Mouse (Mus musculus) CH12F3 (cell line): ENCODE data around the gene Prkg1.

Source experiments
- in situ Hi-C: fragments of 300-500 bp; cut with MboI; formaldehyde crosslinking; loops from 2 replicates; pipeline ENCODE4 v1.14.3; 2020; ENCODE audit warnings: low sequenced_read_pairs

The Prkg1 gene

DNA sequence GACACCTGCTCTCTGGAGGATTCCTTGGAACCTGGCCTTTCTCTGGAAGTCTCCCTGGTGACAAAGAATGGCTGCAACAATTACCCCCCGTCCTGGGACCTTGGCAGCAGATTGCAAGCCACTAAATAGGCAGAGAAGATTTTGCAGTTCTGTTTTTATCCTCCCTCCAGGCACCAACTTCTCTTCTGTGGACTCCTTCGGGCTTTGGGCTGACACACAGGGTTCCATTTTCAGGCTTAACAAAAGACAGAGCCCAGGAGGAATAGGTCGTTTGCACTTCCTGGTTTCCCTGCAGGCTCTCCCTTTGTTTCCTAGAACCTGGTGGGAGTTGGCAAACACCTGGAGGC is 690.1 kb downstream of the Prkg1 start:
- in situ Hi-C loops, result no loop called here

DNA sequence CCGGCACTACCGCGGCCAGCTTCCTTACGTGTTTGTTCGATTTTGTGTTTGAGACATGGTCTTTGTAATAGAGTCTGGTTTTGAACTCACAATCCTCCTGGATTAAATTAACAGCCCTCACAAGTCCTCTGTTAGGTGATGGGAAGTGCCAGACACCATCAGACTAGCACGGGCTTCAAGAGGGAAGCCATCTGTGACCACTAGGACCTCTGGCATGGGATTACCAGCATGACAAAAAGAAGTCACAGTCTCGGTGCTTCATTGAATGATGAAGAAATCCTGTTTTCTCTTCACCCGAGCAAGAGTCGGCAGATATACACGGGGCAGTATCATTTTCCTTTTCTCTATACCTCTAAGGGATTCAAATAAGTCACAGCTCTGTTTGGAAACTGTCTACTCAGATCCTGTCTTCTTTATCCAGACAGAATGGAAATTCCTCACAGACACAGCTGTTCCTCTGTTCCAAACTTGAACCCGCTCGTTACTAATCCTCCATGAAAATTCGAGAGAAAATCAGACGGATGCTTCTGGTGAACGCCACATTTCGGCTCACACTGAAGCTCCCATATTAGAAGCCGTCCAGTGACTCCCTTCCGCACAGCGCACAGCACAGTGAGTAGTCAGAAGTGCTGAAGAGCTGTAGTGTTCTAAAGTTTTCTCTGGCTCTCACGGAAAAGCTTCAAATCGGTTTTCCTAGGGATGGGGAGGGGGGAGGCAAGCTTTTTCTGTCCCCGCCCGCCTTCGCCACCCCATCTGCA is 690.7 kb downstream of the Prkg1 start:
- in situ Hi-C loops, result no loop called here

DNA sequence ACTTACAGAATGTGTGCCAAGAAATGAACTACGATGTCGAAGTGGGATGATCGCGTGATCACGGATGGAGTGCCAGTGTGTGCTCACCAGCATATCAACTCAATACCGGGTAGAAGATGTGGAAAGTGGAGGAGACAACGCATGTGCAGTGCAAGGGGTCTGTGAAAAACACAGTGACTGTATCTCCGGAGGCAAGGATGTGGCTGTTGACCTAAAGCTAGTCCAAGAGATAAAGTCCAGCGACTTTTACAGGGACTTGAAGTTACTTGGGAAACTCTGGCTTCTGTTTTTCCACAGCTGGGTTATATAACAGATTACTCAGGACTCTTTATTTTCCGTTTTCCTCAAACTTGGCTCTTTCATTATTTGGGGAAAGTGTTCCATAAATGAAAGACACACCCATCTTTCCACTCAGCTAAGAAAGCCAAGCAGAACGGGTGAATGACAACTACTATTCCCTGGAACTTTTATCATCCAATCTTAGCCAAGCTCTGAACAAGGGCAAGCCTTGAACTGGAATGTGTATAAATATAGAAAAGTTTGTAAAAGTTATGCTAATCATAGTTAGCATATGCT is 699.5 kb downstream of the Prkg1 start:
- in situ Hi-C loops, result no loop called here

DNA sequence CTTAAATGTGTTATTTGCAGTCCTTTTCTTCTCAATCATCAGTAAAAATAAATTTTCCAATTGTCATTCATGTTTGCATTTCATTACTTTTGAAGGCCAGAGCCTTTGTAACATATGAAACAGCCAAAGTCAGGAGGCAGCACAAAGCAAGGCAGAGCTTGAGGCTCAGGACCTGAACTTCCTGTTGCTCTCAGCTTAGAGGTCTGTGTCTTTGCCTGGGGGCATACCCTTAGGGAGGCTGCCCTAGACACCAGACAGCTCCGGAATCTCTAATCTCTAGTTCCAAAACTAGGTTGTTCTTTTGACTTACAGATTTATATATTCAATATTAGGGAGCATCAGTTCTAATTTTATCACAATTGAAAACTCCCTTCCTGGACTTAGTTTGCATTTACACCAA is 700.1 kb downstream of the Prkg1 start:
- in situ Hi-C loops, result no loop called here

DNA sequence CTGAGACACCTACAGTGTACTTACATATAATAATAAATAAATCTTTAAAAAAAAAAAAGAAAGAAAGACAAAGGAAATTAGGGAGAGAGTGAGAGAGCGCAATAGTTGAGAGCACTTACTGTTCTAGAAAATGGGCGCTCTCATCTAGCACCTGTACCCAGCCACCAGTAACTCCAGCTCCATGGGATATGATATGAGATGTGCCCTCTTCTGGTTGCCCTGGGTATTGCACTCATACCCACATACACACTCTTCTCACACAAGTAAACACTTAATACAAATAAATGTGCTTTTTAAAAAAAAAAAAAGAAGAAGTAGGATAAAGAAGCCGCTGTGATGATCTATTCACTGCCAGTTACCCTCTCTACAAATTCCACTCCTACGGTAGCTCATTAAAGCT is 718.2 kb downstream of the Prkg1 start:
- in situ Hi-C loops, result no loop called here

DNA sequence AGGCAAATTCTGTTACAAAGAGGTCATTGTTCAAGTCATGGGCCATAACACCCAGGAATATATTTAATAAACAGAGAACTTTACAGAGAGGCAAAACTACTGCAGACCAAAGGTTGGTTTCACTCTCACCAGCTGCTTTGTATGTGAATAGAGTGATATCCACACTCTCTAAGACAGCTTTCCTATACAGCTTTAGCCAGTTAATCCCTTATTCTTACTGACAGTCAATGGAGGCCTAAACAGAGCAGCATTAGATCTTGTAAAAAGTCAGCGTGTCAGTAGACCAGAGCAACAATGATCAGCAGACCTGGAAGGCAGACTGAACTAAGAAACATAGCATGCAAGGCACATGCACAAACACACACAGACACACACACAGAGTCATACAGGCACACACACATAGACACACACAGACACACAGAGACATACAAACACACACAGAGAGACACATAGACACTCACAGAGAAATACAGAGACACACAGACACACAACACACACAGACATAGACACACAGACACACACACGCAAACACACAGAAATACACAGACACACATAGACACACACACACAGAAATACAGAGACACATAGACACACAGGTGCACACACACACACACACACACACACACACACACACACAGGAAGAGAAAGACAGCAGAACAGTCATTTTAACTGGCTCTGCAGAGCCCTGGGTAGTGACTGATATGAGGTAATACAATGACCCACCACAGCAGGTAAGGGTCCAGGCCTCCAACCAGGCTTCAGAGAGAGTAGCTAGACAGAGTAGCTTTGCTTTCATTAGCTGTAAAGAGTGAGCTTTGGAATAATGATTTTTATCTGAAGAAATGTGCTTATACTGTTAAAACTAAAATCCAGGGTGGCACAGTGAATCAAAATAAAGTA is 723.6 kb downstream of the Prkg1 start:
- in situ Hi-C loops, result no loop called here

DNA sequence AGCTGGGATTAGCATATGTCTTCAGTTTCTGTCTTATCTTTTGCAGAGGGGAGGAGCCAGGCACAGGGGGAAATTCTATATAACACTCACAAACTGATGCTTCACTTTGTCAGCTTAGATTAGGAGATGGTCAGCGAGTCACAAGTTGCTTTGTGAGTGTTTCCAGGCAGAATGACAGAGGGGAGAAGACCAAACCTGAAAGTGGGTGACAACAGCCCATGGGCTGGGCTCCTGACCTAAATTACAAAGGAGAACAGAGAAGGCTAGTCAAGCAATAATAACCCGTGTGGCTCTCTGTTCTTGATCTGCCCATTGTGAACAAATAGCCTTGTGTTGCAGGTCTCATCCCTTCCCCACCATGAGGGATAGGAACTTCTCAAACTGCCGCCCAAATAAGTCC is 725.9 kb downstream of the Prkg1 start:
- in situ Hi-C loops, result no loop called here

DNA sequence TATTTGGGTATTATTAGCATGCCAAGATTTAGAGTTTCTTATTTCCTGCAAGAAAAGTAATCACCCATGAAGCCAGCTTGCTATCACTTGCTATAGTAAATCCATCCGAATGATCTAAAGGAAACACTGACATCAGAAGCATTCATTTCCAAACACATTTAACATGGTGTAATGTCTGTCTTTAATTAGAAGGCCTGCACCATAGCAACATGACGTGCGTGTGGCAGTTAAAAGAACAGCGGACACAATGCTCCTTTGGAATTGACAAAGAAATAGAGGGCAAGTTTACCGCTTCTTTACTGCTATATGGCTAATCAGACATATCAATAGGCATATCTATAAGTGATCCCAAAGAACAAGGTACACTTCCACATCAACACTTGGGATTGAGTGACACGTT is 733.2 kb downstream of the Prkg1 start:
- in situ Hi-C loops, result no loop called here

DNA sequence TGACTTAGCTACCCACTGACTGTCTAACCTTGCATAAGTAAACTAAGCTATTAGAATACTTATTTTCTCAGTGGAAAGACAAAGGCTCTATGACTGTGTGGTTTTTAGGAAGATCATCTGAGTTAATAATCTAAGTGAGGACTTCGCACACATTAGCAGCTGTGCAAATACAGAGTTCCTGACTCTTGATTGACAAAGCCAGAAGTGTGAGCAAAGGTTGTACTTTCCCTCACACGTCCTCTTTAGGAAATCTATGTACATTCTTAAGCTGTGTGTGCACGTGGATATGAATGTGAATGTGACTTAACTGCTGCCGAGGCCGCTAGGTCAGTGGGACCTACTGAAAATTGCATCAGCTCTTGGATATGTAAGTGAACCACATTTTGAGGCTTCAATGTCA is 738.0 kb downstream of the Prkg1 start:
- in situ Hi-C loops, result no loop called here

DNA sequence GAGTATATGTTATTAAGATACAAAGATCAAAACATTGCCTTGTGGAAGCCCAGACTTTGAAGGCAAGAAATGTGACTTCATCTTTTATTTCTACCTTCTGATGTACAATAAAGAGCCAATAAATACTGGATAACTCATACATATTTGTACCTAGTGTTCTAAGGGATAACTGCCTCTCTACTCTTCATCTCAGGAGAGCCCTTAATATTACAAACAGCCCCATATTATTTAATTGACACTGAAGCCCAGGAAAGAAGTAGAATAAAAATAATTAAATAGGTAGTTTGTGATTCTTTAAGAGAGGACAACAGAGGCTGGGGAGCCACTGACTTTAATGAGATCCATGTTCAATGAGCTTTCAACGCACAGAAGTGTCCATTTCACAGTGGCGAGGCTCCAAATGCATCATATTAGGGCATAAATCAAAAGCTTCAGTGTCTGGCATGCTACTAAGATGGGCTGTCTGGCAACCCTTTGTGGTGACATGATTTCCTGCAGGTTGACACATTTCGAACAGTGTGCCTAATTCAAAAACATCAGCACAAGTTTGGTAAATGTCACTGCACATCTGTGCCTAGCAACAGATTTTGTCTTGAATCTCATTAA is 753.2 kb downstream of the Prkg1 start:
- in situ Hi-C loops, result no loop called here

DNA sequence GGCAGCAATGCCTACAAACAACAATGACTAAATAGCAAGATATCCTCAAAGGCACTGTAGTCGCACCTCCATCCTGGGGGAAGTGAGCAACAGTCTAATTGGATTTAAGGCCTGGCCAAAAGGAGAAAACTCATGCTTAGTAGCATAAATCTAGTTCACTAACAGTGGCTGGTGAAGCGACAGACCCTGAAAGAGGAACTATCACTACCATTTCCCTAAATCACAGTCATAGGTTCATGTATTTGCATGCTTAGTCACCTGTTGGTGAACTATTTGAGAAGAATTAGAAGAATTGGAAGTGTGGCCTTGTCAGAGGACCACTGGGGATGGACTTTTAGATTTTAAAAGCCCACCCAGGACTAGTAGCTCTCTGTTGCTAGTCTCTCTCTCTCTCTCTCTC is 766.3 kb downstream of the Prkg1 start:
- in situ Hi-C loops, result no loop called here

DNA sequence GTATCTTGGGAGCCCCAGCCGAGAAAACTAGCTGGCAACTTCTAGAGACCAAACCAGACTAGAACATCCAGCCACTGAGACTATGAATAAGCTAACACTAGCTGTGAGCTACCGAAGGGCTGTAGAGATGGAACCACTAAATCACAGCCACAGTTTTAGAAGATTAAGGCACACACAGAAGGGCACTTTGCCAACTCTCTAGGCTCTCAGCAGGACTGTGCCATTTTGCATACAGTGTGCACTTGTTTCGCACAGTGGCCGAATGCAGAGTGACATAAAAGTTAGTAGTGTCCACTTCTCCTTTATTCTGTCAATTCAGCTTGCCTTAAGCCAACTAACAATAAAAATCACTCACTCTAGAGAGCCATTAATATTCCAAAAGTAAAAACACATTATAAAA is 774.4 kb downstream of the Prkg1 start:
- in situ Hi-C loops, result no loop called here

DNA sequence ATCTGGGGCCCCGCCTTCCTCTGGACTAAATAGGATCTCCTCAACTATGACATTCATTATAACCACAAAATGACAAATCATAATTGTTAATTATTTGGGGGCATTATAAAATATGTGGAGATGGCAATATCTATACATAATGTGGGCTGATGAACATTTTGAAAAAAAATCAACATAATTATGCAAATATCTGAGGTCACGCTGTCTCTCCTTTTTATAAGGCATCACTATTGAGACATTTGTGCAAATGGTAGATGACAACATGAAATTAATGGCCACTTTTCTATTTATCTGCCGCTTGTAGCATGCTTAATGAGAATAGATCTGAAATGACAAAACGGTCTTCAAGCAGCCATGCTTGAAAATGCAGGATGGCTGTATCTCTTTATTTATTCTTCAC is 782.4 kb downstream of the Prkg1 start:
- in situ Hi-C loops, result no loop called here

DNA sequence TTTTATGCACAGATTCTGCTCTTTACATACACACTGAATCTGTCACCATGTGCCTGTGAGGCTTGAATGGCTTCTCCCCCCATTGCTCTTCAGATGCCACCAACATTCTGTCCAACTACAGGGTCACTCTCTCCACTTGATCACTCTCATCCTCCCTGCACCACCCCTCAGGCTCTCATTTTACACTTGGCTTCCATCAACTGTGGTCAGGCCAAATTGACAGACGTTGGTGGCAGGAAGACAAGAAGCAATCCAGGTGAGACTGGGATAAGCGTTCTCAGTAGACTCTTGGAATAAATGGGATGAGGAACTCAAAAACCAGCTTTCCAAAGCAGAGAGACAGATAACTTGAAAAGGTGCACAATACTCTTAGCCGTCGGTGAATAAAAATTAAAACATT is 786.7 kb downstream of the Prkg1 start:
- in situ Hi-C loops, result no loop called here

DNA sequence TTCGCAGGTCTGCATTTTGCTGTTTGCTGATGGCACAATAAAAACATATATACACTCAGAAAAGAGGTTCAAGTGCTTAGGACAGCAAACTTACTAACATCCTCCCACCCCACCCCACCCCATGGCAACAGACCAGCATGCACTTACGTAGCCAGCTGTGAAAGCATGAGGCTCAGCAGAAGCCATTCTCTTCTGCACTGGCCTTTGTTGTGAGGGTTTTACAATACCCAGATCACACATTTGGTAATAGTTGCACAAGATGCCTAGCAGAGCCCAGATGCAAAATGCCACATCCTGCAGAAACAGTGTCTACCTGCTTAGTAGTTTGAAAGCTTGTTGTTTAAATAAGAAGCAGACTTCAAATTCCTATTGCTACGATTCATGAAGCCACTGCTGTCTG is 814.2 kb downstream of the Prkg1 start:
- in situ Hi-C loops, result no loop called here

DNA sequence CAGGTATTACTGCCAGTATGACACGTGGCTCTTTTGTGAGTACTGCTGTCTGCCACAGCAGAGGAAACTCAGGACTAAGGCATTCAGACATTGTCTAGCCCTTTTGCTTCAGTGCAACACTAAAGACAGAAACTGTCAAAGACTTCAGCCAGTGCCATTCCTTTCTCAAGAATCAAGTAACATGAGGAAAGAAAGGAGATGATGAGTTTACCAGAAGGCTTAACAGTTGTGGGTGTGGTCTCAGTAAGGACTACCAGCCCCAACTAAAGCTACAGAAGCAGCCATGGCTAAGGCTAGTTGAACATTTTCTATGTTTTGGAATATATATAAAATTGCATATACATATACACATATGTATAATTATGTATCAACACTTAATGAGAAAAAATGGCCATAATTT is 816.6 kb downstream of the Prkg1 start:
- in situ Hi-C loops, result no loop called here

DNA sequence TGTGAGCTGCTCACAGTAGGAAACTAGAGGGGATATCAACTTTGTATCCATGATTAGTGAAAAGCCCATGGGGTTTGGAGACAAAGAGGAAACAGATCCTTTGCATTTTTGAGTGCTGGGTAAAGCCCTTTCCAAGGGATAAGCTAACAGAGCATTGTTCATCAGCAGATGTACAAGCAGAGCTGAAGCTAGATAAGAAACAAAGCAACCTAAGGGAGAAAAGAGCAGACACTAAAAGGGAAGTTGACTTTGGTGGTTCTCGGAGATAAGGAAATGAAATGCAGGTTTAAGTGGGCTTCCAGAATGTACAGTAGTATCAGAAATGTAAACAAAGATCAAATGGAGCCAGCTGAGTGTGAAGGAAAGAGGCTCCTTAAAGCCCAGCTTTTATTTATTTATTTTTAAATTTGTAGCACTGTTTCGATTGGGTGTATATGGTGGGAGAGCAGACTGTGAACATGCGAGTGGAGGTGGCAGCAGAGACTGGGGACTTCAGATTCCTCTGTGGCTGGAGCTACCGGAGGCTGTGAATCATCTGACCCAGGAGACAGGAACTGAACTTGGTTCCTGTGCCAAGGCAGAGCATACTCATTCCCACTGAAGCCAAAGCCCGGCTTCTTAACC is 822.4 kb downstream of the Prkg1 start:
- in situ Hi-C loops, result no loop called here

DNA sequence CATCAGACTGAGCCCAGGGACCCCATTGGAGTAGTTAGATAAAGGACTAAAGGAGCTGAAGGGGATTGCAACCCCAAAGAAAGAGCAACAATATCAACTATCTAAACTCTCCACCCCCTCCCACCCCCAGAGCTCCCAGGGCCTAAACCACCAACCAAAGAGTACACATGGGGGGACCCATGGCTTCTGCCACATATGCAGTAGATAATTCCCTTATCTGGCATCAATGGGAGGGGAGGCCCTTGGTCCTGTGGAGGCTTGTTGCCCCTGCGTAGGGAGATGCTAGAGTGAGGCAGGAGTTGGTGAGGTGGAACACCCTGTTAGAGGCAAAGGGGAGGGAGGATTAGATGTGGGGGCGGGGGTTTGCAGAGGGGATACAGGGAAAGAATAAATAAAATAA is 826.8 kb downstream of the Prkg1 start:
- in situ Hi-C loops, result no loop called here

DNA sequence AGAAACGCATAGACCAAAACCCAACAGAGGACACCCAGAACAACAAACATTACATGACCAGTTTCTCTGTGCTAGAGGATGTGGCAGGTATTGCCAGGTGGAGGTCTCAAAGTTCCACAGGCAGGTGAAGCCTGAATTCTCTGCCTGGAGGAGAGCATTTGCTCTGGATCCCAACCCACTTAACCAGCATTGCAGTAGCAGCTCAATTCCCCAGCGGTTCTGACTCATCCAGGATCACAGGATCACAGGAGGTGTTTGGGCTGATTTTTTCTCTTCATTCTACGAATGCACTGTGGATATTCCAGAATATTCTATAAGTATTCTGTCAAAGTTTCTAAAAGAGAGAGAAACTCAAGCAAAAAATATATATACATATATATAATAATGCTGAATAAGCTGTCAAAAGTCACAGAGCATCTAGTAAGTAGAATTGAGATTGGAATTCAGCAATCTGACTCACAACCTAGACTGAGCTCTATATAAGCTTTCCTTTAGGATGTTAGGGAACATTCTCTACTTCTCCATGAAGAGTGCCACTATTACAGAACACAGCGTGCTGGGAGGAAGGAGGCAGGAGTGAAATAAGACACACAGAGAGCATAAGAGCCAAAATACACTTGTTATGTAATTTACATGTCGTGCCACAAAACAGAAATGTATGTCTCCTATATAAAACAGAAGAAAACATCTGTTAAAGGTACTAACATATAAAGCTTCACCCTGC is 833.2 kb downstream of the Prkg1 start:
- in situ Hi-C loops, result no loop called here

DNA sequence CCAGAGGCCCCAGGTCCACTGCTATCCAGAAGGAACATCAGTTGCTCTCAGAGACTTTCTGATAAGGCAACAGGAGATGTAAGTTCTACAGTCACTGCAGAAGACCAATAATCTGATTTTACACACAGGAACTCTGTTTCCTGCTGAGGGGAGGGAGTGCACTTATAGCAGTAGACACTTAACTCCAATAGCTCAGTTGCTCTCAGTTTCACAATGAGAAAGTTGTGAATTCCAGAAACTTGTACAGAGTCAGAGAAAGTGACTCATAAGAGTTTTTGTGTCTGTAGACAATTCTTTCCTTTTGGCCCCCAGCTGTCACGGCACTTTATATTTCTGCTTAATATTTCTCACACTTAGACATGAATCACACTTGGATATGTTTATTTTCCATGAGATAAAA is 840.8 kb downstream of the Prkg1 start:
- in situ Hi-C loops, result no loop called here

DNA sequence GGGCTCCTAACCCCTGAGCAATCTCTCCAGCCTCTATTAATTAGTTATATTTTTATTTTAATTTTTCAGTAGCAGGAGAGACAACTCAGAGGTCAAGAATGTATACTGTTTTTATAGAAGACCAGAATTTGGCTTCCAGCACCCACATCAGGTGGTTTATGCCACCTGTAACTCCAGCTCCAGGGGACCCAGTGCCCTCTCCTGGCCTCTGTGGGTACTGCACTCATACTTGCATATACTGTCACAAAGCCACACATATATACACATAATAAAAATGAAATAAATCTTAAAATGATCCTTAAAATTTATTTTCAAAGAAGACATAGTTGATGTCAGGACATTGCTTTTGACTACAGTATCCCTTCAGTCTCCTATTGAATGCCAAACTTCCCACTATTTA is 862.5 kb downstream of the Prkg1 start:
- in situ Hi-C loops, result no loop called here
